Mouse (Mus musculus): ENCODE results near the gene Rnft1.

DNA sequence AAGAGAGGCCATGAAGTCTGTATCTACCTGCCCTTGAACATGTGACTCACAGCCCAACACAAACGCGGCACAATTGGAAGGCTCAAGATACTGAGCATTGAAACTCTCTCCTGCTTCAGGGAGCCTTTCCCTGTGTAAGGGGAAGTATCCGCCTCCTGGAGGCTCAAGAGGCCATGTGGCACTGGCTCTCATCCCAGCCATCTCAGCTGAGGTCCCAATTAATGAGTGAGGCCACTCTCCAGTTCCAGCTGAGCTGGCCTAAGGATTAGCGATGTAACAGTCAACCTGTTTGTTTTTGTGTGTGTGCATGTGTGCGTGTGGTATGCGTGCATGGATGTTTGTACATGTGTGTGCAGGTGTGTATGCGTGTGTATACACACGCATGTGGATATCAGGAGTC is 16.1 kb upstream of the Rnft1 start:
- TF ChIP-seq POLR2A (IDR thresholded peaks at IDR 0.05; ENCODE audit: low read depth, low read length) (no peak), CTCF (IDR thresholded peaks at IDR 0.05; ENCODE audit: extremely low read depth, insufficient read length, insufficient replicate concordance, low read depth, low read length) (no peak)
